Mouse (Mus musculus) erythroblast, embryonic 14.5 days (primary cell): ENCODE data around the gene Krtap24-1.

Source experiments
- GATA1 ChIP-seq: IDR thresholded peaks from 2 replicates; pipeline ENCODE4 v1.6.1; 2012; ENCODE audit warnings: low read length, inconsistent platforms, mixed read lengths
- TAL1 ChIP-seq: IDR thresholded peaks from 3 replicates; pipeline ENCODE4 v1.6.1; 2012; ENCODE audit warnings: low read length, inconsistent platforms, mixed read lengths

GRCm38 (mm10) chr16:88635142-88635541, 23.1 kb upstream of the Krtap24-1 start:
- TF ChIP-seq TAL1 (no peak), GATA1 (no peak)
